In the genomic region with DNA sequence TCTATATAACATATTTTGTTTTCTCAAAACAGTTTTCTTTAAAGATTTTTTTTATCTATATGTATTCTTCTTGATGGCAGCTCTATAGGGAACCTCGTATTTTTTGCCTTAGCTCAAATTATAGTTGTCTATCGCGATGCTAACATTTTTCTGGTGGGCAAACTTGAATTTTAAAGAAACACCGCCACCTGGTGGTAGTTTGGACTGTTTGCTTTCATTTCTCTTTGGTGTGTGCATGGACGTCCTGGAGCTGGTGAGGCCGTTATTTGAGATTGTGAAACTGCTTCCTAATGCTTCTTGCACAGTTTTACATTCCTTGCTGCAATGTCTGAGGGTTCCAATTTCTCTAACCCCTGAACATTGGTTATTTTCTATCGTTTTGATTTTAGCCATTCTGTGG, we compare ENCODE assay signal across 8 mouse cellular contexts. TPM values are rescaled to one million over a fixed set of nuclear protein-coding genes. Genes with fewer than 3 reads are reported as not detected.
DNase-seq lines count a peak whose midpoint lies in the region; ATAC-seq and TF ChIP-seq lines count a peak whose summit lies in the region.

No protein-coding gene starts in this region.

- H3K27me3 ChIP-seq in kidney, embryonic 14.5 days (ENCODE audit: control insufficient read depth, insufficient read depth, low read length): no peaks in the 10 kb centered on the region
- no peaks in the 10 kb centered on the region for H3K27me3 ChIP-seq in intestine, postnatal 0 days (replicated peaks; ENCODE audit: control insufficient read depth, insufficient read depth, low read length)
- no peaks in the 10 kb centered on the region for H3K27me3 ChIP-seq in limb, embryonic 13.5 days
- H3K27me3 ChIP-seq in midbrain, embryonic 15.5 days (replicated peaks): no peaks in the 10 kb centered on the region

- intact Hi-C loops in gastrocnemius, adult 2 months (cut with DNase I): loop anchor here (1.0 to 5.0 kb wide), 2 partner anchors 209 to 472 kb away; no protein-coding TSS in a partner anchor

- ATAC-seq in kidney, embryonic 14.5 days (ENCODE audit: low FRiP score, low TSS enrichment): no peak
- 0 out of 2 replicates have a peak, but pooled peaks have one; percentile 36 for ATAC-seq in intestine, postnatal 0 days
- ATAC-seq in limb, embryonic 13.5 days (ENCODE audit: low FRiP score, low read depth): peak; percentile 57; the same call in 1 of the 2 replicates
- peak; percentile 63 for ATAC-seq in midbrain, embryonic 15.5 days (replicated peaks)

- H3K4me1 ChIP-seq in kidney, embryonic 14.5 days (ENCODE audit: control insufficient read depth, insufficient read depth, low read length): no peaks in the 10 kb centered on the region
- H3K4me1 ChIP-seq in intestine, postnatal 0 days (replicated peaks; ENCODE audit: control insufficient read depth, insufficient read depth, low read length): no peaks in the 10 kb centered on the region
- H3K4me1 ChIP-seq in limb, embryonic 13.5 days: no peaks in the 10 kb centered on the region
- no peaks in the 10 kb centered on the region for H3K4me1 ChIP-seq in midbrain, embryonic 15.5 days

- H3K27ac ChIP-seq in kidney, embryonic 14.5 days (ENCODE audit: low read depth, low read length): no peak overlapping the region
- H3K27ac ChIP-seq in gastrocnemius, adult 2 months: no peak overlapping the region
- H3K27ac ChIP-seq in intestine, postnatal 0 days (ENCODE audit: low read depth, low read length): no peak overlapping the region
- H3K27ac ChIP-seq in limb, embryonic 13.5 days: no peak overlapping the region
- H3K27ac ChIP-seq in midbrain, embryonic 15.5 days: no peak overlapping the region

- H3K9ac ChIP-seq in kidney, embryonic 14.5 days (ENCODE audit: low read depth, low read length): no peak overlapping the region
- H3K9ac ChIP-seq in intestine, postnatal 0 days (ENCODE audit: low read depth, low read length): no peak overlapping the region
- no peak overlapping the region for H3K9ac ChIP-seq in limb, embryonic 13.5 days
- no peak overlapping the region for H3K9ac ChIP-seq in midbrain, embryonic 15.5 days

- TF ChIP-seq CTCF in gastrocnemius, adult 2 months (IDR thresholded peaks at IDR 0.05): peak; percentile 87
- peak; percentile 79 for TF ChIP-seq CTCF in intestine, postnatal 0 days (IDR thresholded peaks at IDR 0.05; ENCODE audit: low read depth)

- H3K4me2 ChIP-seq in kidney, embryonic 14.5 days (replicated peaks; ENCODE audit: low read depth, low read length): no peak overlapping the region
- H3K4me2 ChIP-seq in intestine, postnatal 0 days (replicated peaks; ENCODE audit: low read depth): no peak overlapping the region
- H3K4me2 ChIP-seq in limb, embryonic 13.5 days (replicated peaks): no peak overlapping the region
- H3K4me2 ChIP-seq in midbrain, embryonic 15.5 days: no peak overlapping the region

- H3K4me3 ChIP-seq in kidney, embryonic 14.5 days (ENCODE audit: low read length): no peak overlapping the region
- H3K4me3 ChIP-seq in gastrocnemius, adult 2 months: no peak overlapping the region; the same call in 1 of the 2 replicates
- H3K4me3 ChIP-seq in intestine, postnatal 0 days (ENCODE audit: low read depth, low read length): no peak overlapping the region
- H3K4me3 ChIP-seq in limb, embryonic 13.5 days: no peak overlapping the region
- H3K4me3 ChIP-seq in midbrain, embryonic 15.5 days: no peak overlapping the region

- DNase-seq in kidney, adult 11 months: peak; percentile 40
- DNase-seq in cerebellum, postnatal 14 days: peak; percentile 84 to 86
- peak; percentile 68 for DNase-seq in gastrocnemius, adult 2 months
- DNase-seq in spleen, postnatal 10 days (ENCODE audit: low spot score in 2 of 2): peak; percentile 62 to 83

- peaks cover 5% of the 10 kb centered on the region; the same call in 1 of the 2 replicates for H3K9me3 ChIP-seq in kidney, embryonic 14.5 days (ENCODE audit: control insufficient read depth, low read length)
- H3K9me3 ChIP-seq in intestine, postnatal 0 days (ENCODE audit: control insufficient read depth): no peaks in the 10 kb centered on the region
- peaks cover 5% of the 10 kb centered on the region for H3K9me3 ChIP-seq in limb, embryonic 13.5 days
- H3K9me3 ChIP-seq in midbrain, embryonic 15.5 days: no peaks in the 10 kb centered on the region

- WGBS in kidney, embryonic 14.5 days: 4% methylated on average over 7 of the region's 7 CpGs
- WGBS in intestine, postnatal 0 days: 1% methylated on average over 7 of the region's 7 CpGs
- WGBS in limb, embryonic 13.5 days: 2% methylated on average over 7 of the region's 7 CpGs
- 3% methylated on average over 7 of the region's 7 CpGs for WGBS in midbrain, embryonic 15.5 days

- no peaks in the 10 kb centered on the region for H3K36me3 ChIP-seq in kidney, embryonic 14.5 days (ENCODE audit: control insufficient read depth, insufficient read depth, low read length)
- H3K36me3 ChIP-seq in intestine, postnatal 0 days (ENCODE audit: control insufficient read depth, insufficient read depth): no peaks in the 10 kb centered on the region
- no peaks in the 10 kb centered on the region for H3K36me3 ChIP-seq in limb, embryonic 13.5 days
- no peaks in the 10 kb centered on the region for H3K36me3 ChIP-seq in midbrain, embryonic 15.5 days (replicated peaks)

RNA-seq across cellular contexts. Expression of gene Hsdl2, which starts 11.8 kb away (rescaled TPM):
- 20.5 and 21.4 TPM in 2 replicates for polyA plus RNA-seq in kidney, embryonic 14.5 days (2014; fragmentation: Nextera tagmentation; extraction: Ambion mirVana)
- 10 to 100 TPM; 47.5 to 75.1 TPM for total RNA-seq in gastrocnemius, adult 2 months (2021)
- polyA plus RNA-seq in intestine, postnatal 0 days (2015; fragmentation: Nextera tagmentation; extraction: Ambion mirVana): 22.3 and 23.1 TPM in 2 replicates
- 25.2 and 25.8 TPM in 2 replicates for polyA plus RNA-seq in limb, embryonic 13.5 days (2015; fragmentation: Nextera tagmentation; extraction: Ambion mirVana)
- 29.9 and 32.9 TPM in 2 replicates for polyA plus RNA-seq in midbrain, embryonic 15.5 days (2015; fragmentation: Nextera tagmentation; extraction: Ambion mirVana)

RNA-seq across cellular contexts. Expression of gene Ptbp3, which starts 20.4 kb away (rescaled TPM):
- polyA plus RNA-seq in kidney, embryonic 14.5 days (2014; fragmentation: Nextera tagmentation; extraction: Ambion mirVana): 64.8 and 86.1 TPM in 2 replicates
- total RNA-seq in gastrocnemius, adult 2 months (2021): 1 to 10 TPM; 6.7 to 10.0 TPM
- 65.1 and 67.9 TPM in 2 replicates for polyA plus RNA-seq in intestine, postnatal 0 days (2015; fragmentation: Nextera tagmentation; extraction: Ambion mirVana)
- polyA plus RNA-seq in limb, embryonic 13.5 days (2015; fragmentation: Nextera tagmentation; extraction: Ambion mirVana): 37.4 and 40.4 TPM in 2 replicates
- 16.9 and 18.9 TPM in 2 replicates for polyA plus RNA-seq in midbrain, embryonic 15.5 days (2015; fragmentation: Nextera tagmentation; extraction: Ambion mirVana)

RNA-seq across cellular contexts. Expression of gene E130308A19Rik, which starts 56.5 kb away (rescaled TPM):
- polyA plus RNA-seq in kidney, embryonic 14.5 days (2014; fragmentation: Nextera tagmentation; extraction: Ambion mirVana): 29.7 and 47.3 TPM in 2 replicates
- total RNA-seq in gastrocnemius, adult 2 months (2021): 1 to 10 TPM; 5.2 to 7.0 TPM
- 6.6 and 6.9 TPM in 2 replicates for polyA plus RNA-seq in intestine, postnatal 0 days (2015; fragmentation: Nextera tagmentation; extraction: Ambion mirVana)
- polyA plus RNA-seq in limb, embryonic 13.5 days (2015; fragmentation: Nextera tagmentation; extraction: Ambion mirVana): 25.1 and 25.9 TPM in 2 replicates
- polyA plus RNA-seq in midbrain, embryonic 15.5 days (2015; fragmentation: Nextera tagmentation; extraction: Ambion mirVana): 59.7 and 60.1 TPM in 2 replicates
